In the genomic region with DNA sequence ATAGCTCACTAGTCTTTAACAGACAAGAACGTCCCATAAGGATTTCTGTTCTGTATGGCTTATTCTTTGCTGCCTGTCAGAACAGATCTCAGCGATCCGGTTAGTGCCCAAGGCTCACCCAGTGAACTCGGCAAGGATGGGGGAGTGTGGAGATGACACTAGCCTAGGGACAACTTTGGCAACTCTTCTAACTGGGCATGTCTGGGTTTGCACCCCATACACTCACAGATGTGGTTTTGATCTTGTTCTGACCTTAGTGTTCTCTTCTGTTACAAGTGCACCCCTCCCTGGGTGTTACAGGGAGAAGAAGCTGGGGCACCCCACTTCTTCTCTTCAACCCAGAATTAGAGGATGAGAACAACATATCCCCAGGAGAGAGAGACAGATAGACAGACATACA, we compare ENCODE assay signal across 8 mouse cellular contexts. TPM values are rescaled to one million over a fixed set of nuclear protein-coding genes. Genes with fewer than 3 reads are reported as not detected.
DNase-seq lines count a peak whose midpoint lies in the region; ATAC-seq and TF ChIP-seq lines count a peak whose summit lies in the region.

No protein-coding gene starts in this region.

- H3K27ac ChIP-seq in lung, postnatal 0 days (ENCODE audit: low read length), result no peak overlapping the region
- H3K27ac ChIP-seq in limb, embryonic 15.5 days, result no peak overlapping the region
- no peak overlapping the region for H3K27ac ChIP-seq in stomach, embryonic 16.5 days (ENCODE audit: low read length)

- no peaks in the 10 kb centered on the region for H3K36me3 ChIP-seq in lung, postnatal 0 days (ENCODE audit: insufficient read depth, low read length)
- no peaks in the 10 kb centered on the region for H3K36me3 ChIP-seq in limb, embryonic 15.5 days
- H3K36me3 ChIP-seq in stomach, embryonic 16.5 days (ENCODE audit: control insufficient read depth, insufficient read depth, low read length), result no peaks in the 10 kb centered on the region

- peaks cover 2% of the 10 kb centered on the region; the same call in 1 of the 2 replicates for H3K4me1 ChIP-seq in lung, postnatal 0 days (ENCODE audit: insufficient read depth, low read depth, low read length)
- H3K4me1 ChIP-seq in limb, embryonic 15.5 days, result peaks cover 15% of the 10 kb centered on the region
- peaks cover 9% of the 10 kb centered on the region; the same call in 1 of the 2 replicates for H3K4me1 ChIP-seq in stomach, embryonic 16.5 days (ENCODE audit: control insufficient read depth, insufficient read depth, low read length)

- H3K4me3 ChIP-seq in lung, postnatal 0 days (ENCODE audit: low read depth, low read length), result peak overlapping the region; percentile 52
- H3K4me3 ChIP-seq in limb, embryonic 15.5 days, result peak overlapping the region; percentile 56
- H3K4me3 ChIP-seq in stomach, embryonic 16.5 days (replicated peaks; ENCODE audit: low read length), result peak overlapping the region; percentile 68

- 26% methylated on average over 4 of the region's 4 CpGs for WGBS in lung, postnatal 0 days
- WGBS in limb, embryonic 15.5 days, result 25% methylated on average over 4 of the region's 4 CpGs
- 31% methylated on average over 4 of the region's 4 CpGs for WGBS in stomach, embryonic 16.5 days

- no peak for TF ChIP-seq CTCF in lung, postnatal 0 days (IDR thresholded peaks at IDR 0.05)

- H3K9me3 ChIP-seq in lung, postnatal 0 days (ENCODE audit: low read length), result no peaks in the 10 kb centered on the region
- H3K9me3 ChIP-seq in limb, embryonic 15.5 days, result no peaks in the 10 kb centered on the region
- H3K9me3 ChIP-seq in stomach, embryonic 16.5 days (replicated peaks; ENCODE audit: control insufficient read depth, low read length), result no peaks in the 10 kb centered on the region

- DNase-seq in cerebellum, adult 11-12 months, result peak; percentile 14
- DNase-seq in lung, postnatal 0 days (ENCODE audit: low spot score), result no peak
- DNase-seq in lung, postnatal 10 days, result no peak
- DNase-seq in right cerebral cortex, postnatal 36 days (ENCODE audit: low spot score in 2 of 2), result no peak
- no peak for DNase-seq in left cerebral cortex, postnatal 10 days (ENCODE audit: extremely low spot score in 1 of 2, low spot score in 2 of 2)

- peak overlapping the region; percentile 89; the same call in 1 of the 2 replicates for H3K4me2 ChIP-seq in lung, postnatal 0 days (replicated peaks; ENCODE audit: low read depth, low read length)
- H3K4me2 ChIP-seq in limb, embryonic 15.5 days, result peak overlapping the region; percentile 98
- peak overlapping the region; percentile 99 for H3K4me2 ChIP-seq in stomach, embryonic 16.5 days (ENCODE audit: low read depth, low read length)

- no peak overlapping the region for H3K9ac ChIP-seq in lung, postnatal 0 days (replicated peaks; ENCODE audit: low read depth)
- H3K9ac ChIP-seq in limb, embryonic 15.5 days, result peak overlapping the region; percentile 37; the same call in 1 of the 2 replicates
- peak overlapping the region; percentile 73; the same call in 1 of the 2 replicates for H3K9ac ChIP-seq in stomach, embryonic 16.5 days (ENCODE audit: low read length)

- H3K27me3 ChIP-seq in lung, postnatal 0 days (replicated peaks; ENCODE audit: insufficient read depth, low read length), result peaks cover 25% of the 10 kb centered on the region
- H3K27me3 ChIP-seq in limb, embryonic 15.5 days, result peaks cover 49% of the 10 kb centered on the region
- peaks cover 37% of the 10 kb centered on the region for H3K27me3 ChIP-seq in stomach, embryonic 16.5 days (ENCODE audit: control insufficient read depth, insufficient read depth, low read length)

- no peak for TF ChIP-seq EP300 in lung, postnatal 0 days (IDR thresholded peaks at IDR 0.05)

- no peak for ATAC-seq in cerebellum, adult (ENCODE audit: insufficient number of reproducible peaks, low FRiP score, low TSS enrichment)
- ATAC-seq in lung, postnatal 0 days, result no peak
- no peak for ATAC-seq in limb, embryonic 15.5 days (ENCODE audit: insufficient number of reproducible peaks, low FRiP score, low TSS enrichment, low read depth)
- no peak for ATAC-seq in stomach, embryonic 16.5 days (ENCODE audit: insufficient read depth, low FRiP score)

- intact Hi-C loops in left cerebral cortex, postnatal 10 days (cut with DNase I), result loop anchor here (5.0 kb wide), 2 partner anchors 57 to 202 kb away; no protein-coding TSS in a partner anchor

RNA-seq across cellular contexts. Expression of a gene that starts 1.0 kb away (rescaled TPM):
- polyA plus RNA-seq in lung, postnatal 0 days (2015; fragmentation: Nextera tagmentation; extraction: Ambion mirVana), result 0.33 and 0.45 TPM in 2 replicates
- polyA plus RNA-seq in limb, embryonic 15.5 days (2015; fragmentation: Nextera tagmentation; extraction: Ambion mirVana), result 0.92 and 0.99 TPM in 2 replicates
- 0.82 and 0.94 TPM in 2 replicates for polyA plus RNA-seq in stomach, embryonic 16.5 days (2015; fragmentation: Nextera tagmentation; extraction: Ambion mirVana)
- total RNA-seq in left cerebral cortex, postnatal 10 days (2021), result 10 to 100 TPM; 60.3 to 63.2 TPM
